Mouse (Mus musculus): ENCODE measurements around the gene Dnah2.

GRCm38 (mm10) chr11:69552622-69553340 lies 3.9 kb upstream of the Dnah2 start:
- TF ChIP-seq TAL1 (IDR thresholded peaks at IDR 0.05; ENCODE audit: low read length) = no peak
- no peak for TF ChIP-seq GATA1 (IDR thresholded peaks at IDR 0.05; ENCODE audit: low read length)
